Mouse (Mus musculus) E14TG2a.4 (cell line): Measurements from ENCODE around the gene Tspan5.

Source experiments
- CTCF ChIP-seq: conservative IDR thresholded peaks from 2 replicates; pipeline ENCODE4 v1.5.1; 2014; ENCODE audit warnings: low read length
- NANOG ChIP-seq: IDR thresholded peaks from 2 replicates; pipeline ENCODE4 v1.6.1; 2014; ENCODE audit warnings: borderline replicate concordance, low read length, mixed read lengths

GRCm38 (mm10) chr3:138735760-138736159 is 6.2 kb upstream of the Tspan5 start:
- TF ChIP-seq CTCF, result no peak
- TF ChIP-seq NANOG, result no peak
